Mouse (Mus musculus) forebrain, embryonic 15.5 days (tissue): Measurements from ENCODE around the gene Sparcl1. TPM values are rescaled to one million over a fixed set of nuclear protein-coding genes. Genes with fewer than 3 reads are reported as not detected.
A peak's percentile ranks its signal among the peaks of the same experiment; 100 is the strongest.

Source experiments
- ATAC-seq: fragments of 200-750 bp; cut with Nextera tagmentation; replicated peaks from 2 replicates; pipeline ENCODE4 v1.8.0; 2017; ENCODE audit warnings: mild to moderate bottlenecking, moderate TSS enrichment, moderate library complexity
- H3K27ac ChIP-seq: fragments of 300-500 bp; sonication (generic); replicated peaks from 2 replicates; pipeline ENCODE4 v1.5.1; 2015; ENCODE audit warnings: mild to moderate bottlenecking, inconsistent platforms
- H3K27me3 ChIP-seq: fragments of 300-500 bp; sonication (generic); 2 replicates; pipeline ENCODE4 v1.6.1; 2015; ENCODE audit warnings: inconsistent platforms
- H3K36me3 ChIP-seq: fragments of 300-500 bp; sonication (generic); 2 replicates; pipeline ENCODE4 v1.6.1; 2015; ENCODE audit warnings: mild to moderate bottlenecking, inconsistent platforms
- H3K4me1 ChIP-seq: fragments of 300-500 bp; sonication (generic); 2 replicates; pipeline ENCODE4 v1.6.1; 2015; ENCODE audit warnings: inconsistent platforms
- H3K4me2 ChIP-seq: fragments of 300-500 bp; sonication (generic); replicated peaks from 2 replicates; pipeline ENCODE4 v1.6.1; 2015; ENCODE audit warnings: mild to moderate bottlenecking, inconsistent platforms
- H3K4me3 ChIP-seq: fragments of 300-500 bp; sonication (generic); 2 replicates; pipeline ENCODE4 v1.5.1; 2015; ENCODE audit warnings: mild to moderate bottlenecking, inconsistent platforms
- H3K9ac ChIP-seq: fragments of 300-500 bp; sonication (generic); replicated peaks from 2 replicates; pipeline ENCODE4 v1.6.1; 2015; ENCODE audit warnings: mild to moderate bottlenecking, inconsistent platforms
- H3K9me3 ChIP-seq: fragments of 300-500 bp; sonication (generic); 2 replicates; pipeline ENCODE4 v1.6.1; 2016; ENCODE audit warnings: inconsistent platforms
- WGBS: fragments of 180-500 bp; shearing (Covaris S2); methylation state at CpG from one replicate; pipeline ENCODE4 v1.1.7; 2015; ENCODE audit warnings: mixed read lengths; 5-methylcytosine and 5-hydroxymethylcytosine counted together
- microRNA-seq: library from miRNA; unstranded; fragments of <30 nt; microRNA quantifications from one replicate; pipeline ENCODE4, GENCODE M21; 2016
- polyA plus RNA-seq: library from polyadenylated mRNA; unstranded; fragments of >200 nt; fragmentation: Nextera tagmentation; extraction: Ambion mirVana; gene quantifications from 2 replicates; pipeline ENCODE4 v1.2.1, GENCODE M21; 2015

The Sparcl1 gene
- polyA plus RNA-seq, 1 experiment from 2014 or later = 92.8 TPM

DNA sequence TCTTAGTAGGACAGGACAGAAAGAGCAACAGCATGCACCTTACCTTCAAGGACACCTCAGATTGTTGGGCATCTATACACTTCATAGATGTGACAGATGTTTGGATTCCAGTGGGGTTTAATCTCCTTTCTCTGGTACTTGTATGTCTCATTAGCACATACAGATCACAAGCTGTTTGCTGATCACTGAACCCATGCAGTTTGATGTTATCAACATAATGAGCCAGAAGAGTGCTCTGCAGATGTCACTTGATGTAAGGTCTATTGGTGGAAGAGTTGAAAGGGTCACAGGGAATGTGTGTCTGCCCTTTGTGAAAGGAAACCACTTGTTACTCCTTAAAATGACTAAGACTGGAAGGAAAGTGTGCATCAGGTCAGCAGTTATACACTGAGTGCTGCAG is 78.5 kb downstream of the Sparcl1 start:
- Histone ChIP-seq H3K4me2 (no peak overlapping the region), H3K27me3 (no peaks in the 10 kb centered on the region), H3K9ac (no peak overlapping the region), H3K36me3 (no peaks in the 10 kb centered on the region), H3K9me3 (no peaks in the 10 kb centered on the region), H3K4me3 (no peak overlapping the region), H3K4me1 (no peaks in the 10 kb centered on the region), H3K27ac (no peak overlapping the region)
- ATAC-seq = no peak

DNA sequence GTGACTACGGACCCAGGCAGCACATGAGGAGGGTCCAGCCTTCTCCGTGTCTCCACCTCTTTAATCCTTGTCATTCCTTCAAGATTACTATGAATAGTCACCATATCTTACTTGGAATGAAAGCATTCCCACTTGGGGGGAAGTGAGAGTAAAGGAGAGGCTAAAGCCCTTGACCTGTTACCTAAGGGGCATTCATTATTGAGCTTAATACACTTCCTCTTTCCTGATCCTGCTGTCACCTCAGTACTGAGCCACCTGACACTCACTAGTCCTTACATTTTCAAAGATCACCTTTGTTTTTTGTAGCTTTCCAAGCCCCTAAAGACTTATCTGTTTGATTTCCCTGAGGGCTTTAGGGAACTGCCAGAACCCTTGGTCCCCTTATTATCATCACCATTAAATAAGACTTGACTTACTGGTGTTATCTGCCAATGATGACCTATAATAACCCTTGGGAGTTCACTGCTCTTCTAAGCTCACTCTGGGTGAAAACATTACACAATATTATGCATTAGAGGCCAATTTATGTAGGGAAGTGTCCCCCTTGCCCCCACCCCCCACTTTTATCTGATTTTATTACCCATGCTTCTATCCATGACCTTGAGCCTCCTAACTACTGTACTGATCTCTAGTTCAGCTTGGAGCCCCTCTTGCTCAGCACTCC is 81.0 kb downstream of the Sparcl1 start:
- no peak overlapping the region for H3K4me3 ChIP-seq
- H3K9ac ChIP-seq = no peak overlapping the region
- no peaks in the 10 kb centered on the region for H3K4me1 ChIP-seq
- no peaks in the 10 kb centered on the region for H3K9me3 ChIP-seq
- no peak for ATAC-seq
- no peaks in the 10 kb centered on the region for H3K27me3 ChIP-seq
- no peak overlapping the region for H3K4me2 ChIP-seq
- WGBS = 88% methylated on average over 2 of the region's 2 CpGs
- H3K27ac ChIP-seq = no peak overlapping the region
- no peaks in the 10 kb centered on the region for H3K36me3 ChIP-seq

Small RNA genes lying within 50 kb of the gene (microRNA-seq; reads per million reads assigned to microRNA genes)
- 2.6 reads per million, percentile 4 among the genes with 10 or more reads in this experiment for gene Mir5619

Other genes with a start within 250 kb of the Sparcl1 start
- gene Klhl8, start 202.5 kb downstream of the Sparcl1 start, polyA plus RNA-seq = 43.8 and 46.3 TPM in 2 replicates
- gene Hsd17b13, start 136.3 kb downstream of the Sparcl1 start, polyA plus RNA-seq = not detected in 2 replicates
- 1.1 and 1.8 TPM in 2 replicates for gene Hsd17b11, start 91.8 kb downstream of the Sparcl1 start, polyA plus RNA-seq
- 56.6 and 61.3 TPM in 2 replicates for gene Nudt9, start 67.4 kb downstream of the Sparcl1 start, polyA plus RNA-seq
- gene Gm17660, start 36.1 kb downstream of the Sparcl1 start, polyA plus RNA-seq = 0.47 TPM in 1 of 2 replicates, not detected in the other
- gene Dspp, start 57.0 kb upstream of the Sparcl1 start, polyA plus RNA-seq = 0.06 TPM in 1 of 2 replicates, not detected in the other
- 0.45 and 0.71 TPM in 2 replicates for gene Dmp1, start 88.9 kb upstream of the Sparcl1 start, polyA plus RNA-seq
- gene Ibsp, start 185.4 kb upstream of the Sparcl1 start, polyA plus RNA-seq = 0.63 and 2.1 TPM in 2 replicates
- not detected in 2 replicates for gene Mepe, start 211.6 kb upstream of the Sparcl1 start, polyA plus RNA-seq